Mouse (Mus musculus) CH12.LX (cell line): ENCODE results near the gene AC134908.4.

Experiments used
- CHD2 ChIP-seq: IDR thresholded peaks from 2 replicates; pipeline ENCODE4 v1.6.1; 2011; ENCODE audit warnings: low read length, improper control_type of control experiment
- CTCF ChIP-seq, 2 experiments: IDR thresholded peaks in 1 of 2; conservative IDR thresholded peaks in 1 of 2; 2 replicates each; pipeline ENCODE4 v1.5.1; 2011 to 2012; ENCODE audit warnings: low read depth in 2 of 2, low read length in 2 of 2, improper control_type of control experiment in 1 of 2, inconsistent platforms in 1 of 2, mild to moderate bottlenecking in 1 of 2, moderate library complexity in 1 of 2
- EP300 ChIP-seq: IDR thresholded peaks from 2 replicates; pipeline ENCODE4 v1.6.1; 2011; ENCODE audit warnings: low read length, improper control_type of control experiment
- MEF2A ChIP-seq: IDR thresholded peaks from 2 replicates; pipeline ENCODE4 v1.6.1; 2014; ENCODE audit warnings: low read depth, mild to moderate bottlenecking, inconsistent platforms, low read length, improper control_type of control experiment, borderline replicate concordance
- POLR2A ChIP-seq: IDR thresholded peaks from 2 replicates; pipeline ENCODE4 v1.6.1; 2011; ENCODE audit warnings: low read depth, mild to moderate bottlenecking, improper control_type of control experiment, low read length
- USF1 ChIP-seq: IDR thresholded peaks from 2 replicates; pipeline ENCODE4 v1.6.1; 2014; ENCODE audit warnings: low read depth, mild to moderate bottlenecking, inconsistent platforms, low read length, improper control_type of control experiment
- ZC3H11A ChIP-seq: IDR thresholded peaks from 2 replicates; pipeline ENCODE4 v1.6.1; 2012; ENCODE audit warnings: low read depth, mild to moderate bottlenecking, inconsistent platforms, low read length, improper control_type of control experiment

DNA sequence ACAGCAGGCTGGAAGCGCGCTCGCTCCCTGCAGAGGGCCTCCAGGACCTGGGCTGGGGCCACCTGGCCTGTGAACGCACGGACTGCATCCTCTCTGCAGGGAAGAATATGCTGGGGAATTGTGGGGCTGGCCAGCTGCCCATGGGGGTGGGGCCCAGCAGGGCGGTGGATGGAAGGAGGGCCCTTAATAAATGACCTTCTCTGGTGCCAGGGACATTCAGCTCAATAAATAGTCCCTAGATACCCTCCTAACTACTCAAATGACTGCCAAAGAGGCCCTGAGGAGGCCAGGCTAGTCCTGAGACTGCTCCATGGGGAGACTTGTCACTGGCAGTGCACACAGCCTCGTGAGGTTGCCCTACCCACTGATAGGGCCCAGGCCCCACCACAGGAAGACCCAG, 12.4 kb downstream of the AC134908.4 start:
- TF ChIP-seq CTCF (conservative IDR thresholded peaks at IDR 0.05 in 1 of 2, IDR thresholded peaks at IDR 0.05 in 1 of 2; ENCODE audit: low read depth in 2 of 2, low read length in 2 of 2) (no peak), CHD2 (no peak), ZC3H11A (no peak), MEF2A (no peak), USF1 (no peak), POLR2A (no peak), EP300 (no peak)
